Mouse (Mus musculus): ENCODE measurements around the gene Olfr816.
"Not testable (repeated sequence)": the region's sequence is repeated elsewhere in the genome, so short reads cannot be mapped to it uniquely, and the experiment has no call there.

The Olfr816 gene

DNA sequence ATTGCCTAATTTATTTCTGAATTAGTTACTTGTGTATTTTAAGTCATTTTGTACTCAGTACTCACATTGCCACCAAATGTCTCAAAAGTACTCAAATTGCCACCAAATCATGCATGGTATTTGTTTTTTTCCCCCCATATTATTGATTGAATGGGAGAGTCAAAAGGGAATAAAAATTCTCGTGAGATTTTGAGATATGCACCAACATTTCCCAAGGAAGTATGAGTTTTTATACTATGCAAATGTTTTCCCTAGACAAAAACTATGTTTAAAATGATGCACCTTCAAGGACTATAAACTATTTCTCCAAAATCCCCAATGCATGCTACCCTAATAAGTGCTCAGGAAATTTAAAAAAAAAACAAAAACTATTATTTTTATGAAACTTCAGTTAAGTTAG lies at the start of gene Olfr816:
Gene Olfr816 (minus strand): TSS at position 101 of the 400 bp plus-strand sequence.
- DNase-seq = no peak

DNA sequence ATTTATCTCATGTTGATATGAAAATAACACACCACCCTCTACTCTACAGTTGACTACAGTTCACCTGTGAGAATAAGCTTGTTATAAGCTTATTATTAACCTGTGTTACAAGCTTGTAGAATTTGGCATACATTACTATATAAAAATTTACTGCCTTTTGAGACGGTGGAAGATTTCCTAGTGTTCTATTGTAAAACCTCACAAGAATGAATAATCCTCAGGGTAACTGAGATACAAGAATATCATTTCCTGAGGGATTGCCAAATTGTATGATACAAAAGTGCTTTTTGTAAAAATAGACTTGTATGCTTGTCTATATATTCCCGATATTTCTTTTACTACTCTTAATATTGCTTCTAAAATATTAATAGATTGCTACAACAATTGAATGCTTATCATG lies 33.6 kb upstream of the Olfr816 start, which contains the start of gene Olfr818:
Gene Olfr818 (minus strand): TSS at position 101 of the 400 bp plus-strand sequence.
- no peak for DNase-seq

DNA sequence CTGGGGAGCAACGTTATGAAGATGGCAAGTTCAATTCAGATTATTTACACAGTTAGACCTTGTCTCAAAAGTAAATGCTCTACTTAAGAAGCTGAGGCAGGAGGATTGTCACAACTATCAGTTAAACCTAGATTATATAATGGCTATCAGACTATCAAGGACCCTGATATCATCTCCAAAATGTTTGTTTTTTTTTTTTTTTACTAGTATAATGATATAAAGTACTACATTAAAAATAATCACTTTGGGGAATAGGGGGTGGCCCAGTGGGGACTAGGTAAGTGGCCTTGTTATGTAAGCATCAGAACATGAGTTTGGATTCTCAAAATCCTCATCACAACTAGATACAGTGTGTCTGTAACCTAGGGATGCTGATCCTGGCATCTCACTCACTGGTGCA lies 9.6 kb downstream of the Olfr816 start, which contains the start of gene Olfr815:
Gene Olfr815 (minus strand): TSS at position 101 of the 400 bp plus-strand sequence.
- DNase-seq = not testable (repeated sequence)

DNA sequence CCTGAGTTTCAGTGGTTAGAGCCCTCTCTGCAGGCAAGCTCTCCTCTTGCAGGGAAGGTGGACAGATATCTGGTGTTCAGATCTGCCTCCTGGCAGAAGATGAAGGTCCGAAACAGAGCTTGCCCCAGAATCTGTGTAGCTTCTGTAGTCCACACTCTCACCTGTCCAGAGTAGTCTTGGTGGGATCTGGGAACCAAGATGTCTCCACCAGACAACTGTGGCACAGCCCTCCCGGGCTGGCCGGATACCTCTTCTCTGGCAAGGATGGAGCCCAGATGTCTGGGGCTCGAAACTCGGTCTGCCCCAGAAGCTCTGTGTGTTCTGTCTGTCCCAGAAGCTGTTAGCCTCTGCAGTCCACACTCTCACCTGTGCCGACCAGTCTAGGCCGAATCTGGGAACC lies 29.5 kb downstream of the Olfr816 start:
- DNase-seq = no peak

DNA sequence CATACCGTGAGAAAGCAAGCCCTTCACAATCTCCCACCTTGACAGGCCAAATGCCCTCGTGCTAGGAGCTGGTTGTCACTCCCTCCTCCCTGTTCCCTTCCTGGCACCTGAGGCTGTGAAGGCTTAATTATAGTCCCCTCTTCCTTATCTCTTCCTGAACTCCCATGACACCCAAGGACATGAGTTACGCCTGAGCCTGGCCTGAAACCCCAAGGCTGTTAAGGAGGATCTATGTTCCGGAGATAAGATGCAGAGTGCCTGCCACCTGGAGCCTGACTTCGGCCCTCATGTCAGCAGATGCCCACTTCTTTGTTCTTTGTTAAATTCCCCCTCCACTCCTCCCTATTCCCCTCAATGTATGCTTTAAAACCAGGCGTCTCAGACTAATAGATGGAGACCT lies 29.9 kb downstream of the Olfr816 start:
- not testable (repeated sequence) for DNase-seq

DNA sequence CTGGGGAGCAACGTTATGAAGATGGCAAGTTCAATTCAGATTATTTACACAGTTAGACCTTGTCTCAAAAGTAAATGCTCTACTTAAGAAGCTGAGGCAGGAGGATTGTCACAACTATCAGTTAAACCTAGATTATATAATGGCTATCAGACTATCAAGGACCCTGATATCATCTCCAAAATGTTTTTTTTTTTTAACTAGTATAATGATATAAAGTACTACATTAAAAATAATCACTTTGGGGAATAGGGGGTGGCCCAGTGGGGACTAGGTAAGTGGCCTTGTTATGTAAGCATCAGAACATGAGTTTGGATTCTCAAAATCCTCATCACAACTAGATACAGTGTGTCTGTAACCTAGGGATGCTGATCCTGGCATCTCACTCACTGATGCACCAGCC lies 35.6 kb downstream of the Olfr816 start, which contains the start of gene Olfr814:
Gene Olfr814 (minus strand): TSS at position 101 of the 400 bp plus-strand sequence.
- DNase-seq = not testable (repeated sequence)

All from cerebellum, postnatal 25 days (tissue).